Mouse (Mus musculus): ENCODE data around the gene Dot1l.

The Dot1l gene

GRCm38 (mm10) chr10:80793033-80793784, 38.2 kb downstream of the Dot1l start:
- no peak for DNase-seq (ENCODE audit: low spot score)

GRCm38 (mm10) chr10:80793803-80794202, 38.8 kb downstream of the Dot1l start:
- DNase-seq (ENCODE audit: low spot score): no peak

- DNase-seq (ENCODE audit: low spot score): no peak
Measured at GRCm38 (mm10) chr10:80794750-80795149, 39.7 kb downstream of the Dot1l start.

GRCm38 (mm10) chr10:80796307-80796848, 41.4 kb downstream of the Dot1l start:
- DNase-seq (ENCODE audit: low spot score): no peak

DNA sequence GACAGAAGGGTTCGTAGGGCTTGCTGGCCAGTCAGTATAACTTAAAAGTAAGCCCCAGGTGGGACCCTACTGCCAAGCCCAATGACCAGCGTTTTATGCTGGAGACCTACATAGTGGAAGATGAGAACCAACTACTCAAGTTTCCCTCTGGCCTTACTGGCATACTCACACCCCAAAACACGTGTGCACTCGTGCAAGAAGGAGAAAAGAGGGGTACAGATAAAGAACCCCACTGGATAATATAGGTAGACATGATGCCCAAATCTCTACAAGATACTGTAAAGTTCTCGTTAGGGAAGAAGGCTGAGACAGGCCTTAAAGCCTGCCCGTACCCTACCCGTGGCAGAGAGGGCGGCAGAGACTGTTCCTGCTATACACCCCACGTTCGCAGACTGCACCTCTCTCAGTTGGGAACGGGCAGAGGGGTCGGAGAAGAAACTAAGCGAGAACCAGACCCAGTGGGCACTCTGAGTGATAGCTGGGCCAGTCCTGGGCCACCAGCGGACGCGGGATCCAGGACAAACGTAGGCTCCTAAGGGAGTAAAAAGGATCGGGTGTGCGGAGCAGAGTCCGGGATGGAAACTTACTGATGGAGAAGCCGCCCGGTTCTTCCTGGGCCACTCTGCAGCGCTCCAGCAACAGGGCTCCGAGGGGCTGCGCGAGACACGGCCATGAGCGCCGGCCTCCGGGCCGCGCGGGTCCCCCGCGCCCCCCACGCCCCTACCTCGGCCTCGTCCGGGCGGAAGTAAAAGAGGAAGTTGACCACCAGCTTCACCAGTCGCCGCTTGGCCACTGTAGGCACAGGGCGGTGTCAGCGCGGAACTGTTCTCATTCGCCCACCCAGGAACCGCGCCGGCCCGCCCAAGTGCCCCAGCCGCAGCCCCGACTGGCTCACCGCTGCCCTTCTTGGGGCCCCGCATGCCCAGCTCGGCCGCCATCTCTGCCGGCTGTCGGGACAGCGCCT, 42.5 kb downstream of the Dot1l start:
- no peak for DNase-seq (ENCODE audit: low spot score)

DNA sequence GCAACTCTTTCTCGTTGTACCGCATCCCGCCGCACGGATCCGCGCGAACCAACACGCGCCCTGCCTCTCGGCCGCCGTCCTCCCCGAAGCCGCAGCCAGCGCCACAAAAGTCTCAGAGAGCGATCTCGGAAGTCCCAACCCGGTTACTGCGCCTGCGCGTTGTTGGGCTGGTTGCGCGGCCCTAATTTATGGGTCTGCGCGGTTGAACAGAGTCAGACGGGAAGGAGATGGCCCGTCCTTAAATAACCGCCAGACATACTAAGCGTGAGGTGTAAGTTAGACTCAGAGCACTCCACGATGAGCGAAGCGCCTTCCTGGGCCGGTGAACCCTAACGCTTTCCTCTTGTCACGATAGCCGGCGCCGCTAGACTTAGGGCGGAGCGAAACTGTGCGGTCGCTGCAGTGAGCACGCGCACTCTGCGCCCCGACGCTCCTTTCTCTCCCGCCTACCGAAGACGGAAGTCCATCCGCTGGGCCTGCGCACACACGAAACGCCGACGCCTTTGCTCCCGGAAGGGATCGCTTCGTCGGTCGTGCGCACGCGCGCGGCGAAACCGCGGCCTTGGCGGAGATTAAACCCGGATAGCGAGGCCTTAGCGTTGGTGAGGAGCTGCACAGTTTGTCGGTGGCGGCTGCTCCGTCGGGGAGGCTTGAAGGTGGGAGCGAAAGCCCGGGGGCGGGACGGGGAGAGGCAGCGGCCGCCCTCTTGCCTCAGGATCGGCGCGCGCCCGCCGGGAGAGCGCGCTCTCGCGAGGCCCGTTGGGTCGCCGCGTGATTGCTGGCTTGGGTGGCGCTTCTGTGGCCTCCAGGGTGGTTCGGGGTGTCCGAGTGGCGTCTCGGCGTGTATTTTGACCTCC, 43.4 kb downstream of the Dot1l start, which contains the start of the genes Sf3a2 and Plekhj1:
Gene Sf3a2 (plus strand): TSS at position 49 of the 857 bp plus-strand sequence.
Gene Plekhj1 (minus strand): TSS at position 477 of the 857 bp plus-strand sequence.
- DNase-seq (ENCODE audit: low spot score): peak; percentile 77

- no peak for DNase-seq (ENCODE audit: low spot score)
Measured at GRCm38 (mm10) chr10:80799070-80799566, 44.1 kb downstream of the Dot1l start.

DNA sequence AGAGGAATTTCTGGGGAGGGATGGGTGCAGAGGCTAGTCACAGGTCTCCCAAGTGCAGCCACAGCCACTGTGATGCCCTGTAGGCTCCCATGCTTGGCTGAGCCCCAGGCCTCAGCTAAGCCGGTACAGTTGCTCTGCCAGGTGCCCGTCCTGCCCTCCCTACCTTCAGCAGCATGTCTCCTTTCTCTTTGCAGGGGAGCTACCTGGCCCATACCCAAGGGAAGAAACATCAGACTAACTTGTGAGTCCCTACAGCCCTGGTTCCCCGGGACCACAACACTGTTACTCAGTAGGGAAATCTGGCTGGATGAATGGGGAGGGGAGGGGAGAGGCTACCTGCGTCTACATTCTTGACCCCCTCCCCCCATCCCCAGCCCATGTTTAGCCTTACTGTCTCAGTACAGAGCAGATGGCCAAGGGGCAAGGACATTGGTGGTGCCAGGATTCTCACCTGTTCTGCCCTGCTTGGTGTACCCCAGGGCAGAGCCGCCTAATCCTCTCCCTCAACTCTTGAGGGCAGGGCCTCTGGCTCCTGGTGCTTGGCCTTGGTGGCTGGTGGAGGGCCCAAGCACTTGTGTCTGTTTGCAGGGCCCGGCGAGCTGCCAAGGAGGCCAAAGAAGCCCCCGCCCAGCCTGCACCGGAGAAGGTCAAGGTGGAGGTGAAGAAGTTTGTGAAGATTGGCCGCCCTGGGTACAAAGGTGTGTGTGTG, 47.4 kb downstream of the Dot1l start:
- no peak for DNase-seq (ENCODE audit: low spot score)

- no peak for DNase-seq (ENCODE audit: low spot score)
Measured at GRCm38 (mm10) chr10:80802996-80803395, 48.0 kb downstream of the Dot1l start.

GRCm38 (mm10) chr10:80804340-80804739, 49.3 kb downstream of the Dot1l start:
- no peak for DNase-seq (ENCODE audit: low spot score)

DNA sequence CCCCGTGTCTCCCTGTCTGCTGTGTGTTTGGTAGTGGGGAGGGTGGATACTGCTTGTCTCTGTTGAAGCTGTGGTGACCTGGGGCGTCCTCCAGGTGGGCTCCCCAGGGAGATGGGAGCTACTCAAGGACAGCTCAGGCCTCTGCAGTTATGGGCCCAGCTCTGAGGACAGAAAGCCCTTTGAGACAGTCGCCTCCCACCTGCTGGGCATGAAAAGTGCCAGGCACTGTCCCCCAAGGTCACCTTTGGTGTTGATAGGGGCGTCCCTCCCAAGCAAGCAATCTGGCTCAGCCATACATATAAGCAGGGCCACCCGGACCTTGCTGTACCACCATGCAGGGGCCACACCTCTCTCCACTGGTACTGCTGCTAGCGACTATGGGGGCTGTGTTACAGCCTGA, 49.9 kb downstream of the Dot1l start, which contains the start of gene Amh:
Gene Amh (plus strand): TSS at position 328 of the 400 bp plus-strand sequence.
- DNase-seq (ENCODE audit: low spot score): no peak

DNA sequence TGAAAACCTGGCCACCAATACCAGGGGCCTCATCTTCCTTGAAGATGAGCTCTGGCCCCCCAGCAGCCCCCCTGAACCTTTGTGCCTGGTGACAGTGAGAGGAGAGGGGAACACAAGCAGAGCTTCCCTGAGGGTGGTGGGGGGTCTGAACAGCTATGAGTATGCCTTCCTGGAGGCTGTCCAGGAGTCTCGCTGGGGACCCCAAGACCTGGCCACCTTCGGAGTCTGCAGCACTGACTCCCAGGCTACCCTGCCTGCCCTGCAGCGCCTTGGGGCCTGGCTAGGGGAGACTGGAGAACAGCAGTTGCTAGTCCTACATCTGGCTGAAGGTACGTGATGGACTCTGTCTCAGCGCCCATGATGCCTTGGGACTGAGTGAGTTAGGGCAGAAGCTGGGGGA, 50.3 kb downstream of the Dot1l start:
- no peak for DNase-seq (ENCODE audit: low spot score)

DNA sequence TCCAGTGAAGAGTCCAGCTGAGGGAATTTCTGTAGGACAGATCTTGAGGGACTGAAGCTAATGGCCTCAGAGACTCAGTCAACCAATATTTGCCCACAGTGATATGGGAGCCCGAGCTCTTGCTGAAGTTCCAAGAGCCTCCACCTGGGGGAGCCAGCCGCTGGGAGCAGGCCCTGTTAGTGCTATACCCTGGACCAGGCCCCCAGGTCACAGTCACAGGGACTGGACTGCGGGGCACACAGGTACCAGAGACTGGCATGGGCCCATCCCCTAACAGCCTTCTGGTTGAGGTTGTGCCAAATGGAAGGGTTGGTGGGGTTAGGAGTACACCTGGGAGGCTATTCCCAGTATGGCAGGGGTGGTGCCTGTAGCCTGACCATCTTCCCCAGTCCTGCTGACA, 50.9 kb downstream of the Dot1l start:
- DNase-seq (ENCODE audit: low spot score): peak; percentile 52

DNA sequence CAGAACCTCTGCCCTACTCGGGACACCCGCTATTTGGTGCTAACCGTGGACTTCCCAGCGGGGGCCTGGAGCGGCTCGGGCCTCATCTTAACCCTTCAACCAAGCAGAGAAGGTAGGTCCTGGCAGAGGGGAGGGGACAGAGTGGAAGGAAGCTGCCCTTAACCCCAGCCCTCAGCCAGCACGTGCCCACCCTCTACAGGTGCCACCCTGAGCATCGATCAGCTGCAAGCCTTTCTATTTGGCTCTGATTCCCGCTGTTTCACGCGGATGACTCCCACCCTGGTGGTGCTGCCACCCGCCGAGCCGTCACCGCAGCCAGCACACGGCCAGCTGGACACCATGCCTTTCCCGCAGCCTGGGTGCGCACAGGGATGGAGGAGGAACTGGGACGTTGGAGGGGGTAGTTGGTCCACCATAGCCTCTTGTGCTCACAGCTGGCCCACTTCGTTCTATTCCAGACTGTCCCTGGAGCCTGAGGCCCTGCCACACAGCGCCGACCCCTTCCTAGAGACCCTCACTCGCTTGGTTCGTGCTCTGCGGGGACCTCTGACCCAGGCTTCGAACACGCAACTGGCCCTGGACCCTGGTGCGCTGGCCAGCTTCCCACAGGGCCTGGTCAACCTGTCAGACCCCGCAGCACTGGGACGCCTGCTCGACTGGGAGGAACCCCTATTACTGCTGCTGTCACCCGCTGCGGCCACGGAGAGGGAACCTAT, 51.5 kb downstream of the Dot1l start:
- no peak for DNase-seq (ENCODE audit: low spot score)

DNA sequence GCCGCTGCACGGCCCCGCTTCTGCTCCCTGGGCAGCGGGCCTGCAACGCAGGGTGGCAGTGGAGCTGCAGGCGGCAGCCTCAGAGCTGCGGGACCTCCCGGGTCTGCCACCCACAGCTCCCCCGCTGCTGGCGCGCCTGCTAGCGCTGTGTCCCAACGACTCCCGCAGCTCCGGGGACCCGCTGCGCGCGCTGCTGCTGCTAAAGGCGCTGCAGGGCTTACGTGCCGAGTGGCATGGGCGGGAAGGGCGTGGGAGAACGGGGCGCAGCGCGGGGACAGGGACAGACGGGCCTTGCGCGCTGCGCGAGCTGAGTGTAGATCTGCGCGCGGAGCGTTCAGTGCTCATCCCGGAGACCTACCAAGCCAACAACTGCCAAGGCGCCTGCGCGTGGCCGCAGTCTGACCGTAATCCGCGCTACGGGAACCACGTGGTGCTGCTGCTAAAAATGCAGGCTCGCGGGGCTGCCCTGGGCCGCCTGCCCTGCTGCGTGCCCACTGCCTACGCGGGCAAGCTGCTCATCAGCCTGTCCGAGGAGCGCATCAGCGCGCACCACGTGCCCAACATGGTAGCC, 52.1 kb downstream of the Dot1l start:
- DNase-seq (ENCODE audit: low spot score): no peak

- no peak for DNase-seq (ENCODE audit: low spot score)
Measured at GRCm38 (mm10) chr10:80808099-80808984, 53.3 kb downstream of the Dot1l start.

DNA sequence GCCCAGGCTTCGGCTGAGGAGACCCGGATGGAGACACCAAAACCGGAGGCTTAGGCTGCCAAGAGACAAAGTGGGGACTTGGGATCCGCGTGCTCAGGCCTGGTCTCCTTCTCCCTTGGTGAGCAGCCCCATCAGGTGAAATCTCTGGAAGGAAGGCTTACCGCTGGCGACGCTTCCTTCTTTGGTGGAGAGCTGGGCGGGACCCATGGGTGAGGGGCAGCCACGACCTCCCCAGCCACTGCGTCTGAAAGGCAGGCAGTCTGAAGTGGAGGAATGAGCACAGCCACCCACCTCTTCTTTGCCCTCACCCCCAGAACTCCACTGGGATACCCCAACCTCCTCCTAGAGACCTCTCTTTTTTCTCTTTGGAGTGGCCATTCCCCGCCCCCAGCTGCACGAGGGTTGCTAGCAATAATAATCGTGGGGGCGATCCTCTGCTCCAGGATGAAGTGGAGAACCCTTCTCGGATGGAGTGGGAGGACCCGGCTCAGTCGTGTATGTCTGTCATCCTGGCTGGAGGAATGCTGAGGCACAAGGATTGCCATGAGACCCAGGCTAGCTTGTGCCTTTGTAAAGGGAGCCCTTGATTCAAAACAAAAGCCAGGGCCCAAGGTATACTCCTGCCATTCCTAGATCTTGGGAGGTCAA, 54.1 kb downstream of the Dot1l start:
- no peak for DNase-seq (ENCODE audit: low spot score)

GRCm38 (mm10) chr10:80810084-80810483, 55.1 kb downstream of the Dot1l start:
- no peak for DNase-seq (ENCODE audit: low spot score)
